Mouse (Mus musculus): ENCODE results near the gene Camk2d. TPM values are rescaled to one million over a fixed set of nuclear protein-coding genes. Genes with fewer than 3 reads are reported as not detected.

Camk2d gene
- total and polyA plus RNA-seq, 3 experiments, result 66.1 to 80.4 (median 77.3) TPM

- Histone ChIP-seq H3K79me2 (replicated peaks; ENCODE audit: control insufficient read depth, extremely low read depth, insufficient read depth, poor library complexity, severe bottlenecking) (peaks cover 18% of the 10 kb centered on the region), H3K4me1 (ENCODE audit: control insufficient read depth in 1 of 2, insufficient read depth in 2 of 2) (peaks cover 2 to 21% of the 10 kb centered on the region in 2 experiments; a peak in 2 of 4 replicates), H3K36me3 (replicated peaks in 1 of 2; ENCODE audit: control insufficient read depth in 1 of 2, insufficient read depth in 1 of 2, low read length in 1 of 2) (peaks cover 4 to 54% of the 10 kb centered on the region in 2 experiments), H3K27ac (ENCODE audit: insufficient read depth, low read depth) (no peak overlapping the region), H3K9me3 (replicated peaks; ENCODE audit: low read length) (no peaks in the 10 kb centered on the region), H3K27me3 (replicated peaks) (no peaks in the 10 kb centered on the region), H3K9ac (ENCODE audit: insufficient read depth, low read depth) (no peak overlapping the region), H3K4me2 (ENCODE audit: insufficient read depth, low read depth, poor library complexity, severe bottlenecking) (no peak overlapping the region), H3K4me3 (replicated peaks in 1 of 3; ENCODE audit: low read depth in 2 of 3, low read length in 2 of 3, poor library complexity in 1 of 3) (no peak overlapping the region)
- TF ChIP-seq CTCF (conservative IDR thresholded peaks at IDR 0.05 in 1 of 2, IDR thresholded peaks at IDR 0.05 in 1 of 2; ENCODE audit: low read depth in 2 of 2, low read length in 2 of 2), result no peak
- no peak for TF ChIP-seq MAZ (IDR thresholded peaks at IDR 0.05; ENCODE audit: low read depth, low read length)
- no peak for TF ChIP-seq JUND (conservative IDR thresholded peaks at IDR 0.05; ENCODE audit: low read depth, low read length)
- TF ChIP-seq RCOR1 (conservative IDR thresholded peaks at IDR 0.05; ENCODE audit: low read depth, low read length), result no peak
- no peak for DNase-seq (ENCODE audit: extremely low read depth)
- in situ Hi-C loops (cut with MboI; ENCODE audit: low pct_ligation_motif_present, low pct_unique_long_range_greater_than_20kb, low sequenced_read_pairs) (no loop called here), dilution Hi-C loops (cut with MboI; ENCODE audit: extremely low pct_ligation_motif_present, extremely low pct_unique_long_range_greater_than_20kb, low sequenced_read_pairs) (no loop called here)
Measured at GRCm38 (mm10) chr3:126714281-126714680, 118.2 kb downstream of the Camk2d start.

DNA sequence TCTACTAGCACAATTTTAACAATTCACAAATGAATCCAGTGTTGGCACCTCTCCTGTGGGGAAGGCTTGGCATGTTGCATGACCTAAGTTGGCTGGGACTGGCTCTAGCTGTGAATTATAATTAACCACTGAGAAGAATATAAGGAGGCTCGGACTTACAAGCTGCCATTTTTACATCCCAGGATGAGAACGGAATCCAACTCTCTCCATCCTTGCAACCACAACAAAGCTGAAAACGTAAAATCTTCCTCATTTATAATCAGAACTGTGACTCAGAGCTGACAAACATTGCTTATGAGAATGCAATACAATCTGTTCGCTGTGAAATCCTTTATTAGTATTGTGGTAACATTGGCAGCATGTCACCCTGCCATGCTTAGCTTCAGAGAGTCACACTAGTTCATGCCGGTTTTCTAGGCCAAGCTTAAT, 126.9 kb downstream of the Camk2d start:
- Histone ChIP-seq H3K4me1 (ENCODE audit: control insufficient read depth in 1 of 2, insufficient read depth in 2 of 2) (peaks cover 0 to 6% of the 10 kb centered on the region in 2 experiments; a peak in 1 of 4 replicates), H3K4me2 (ENCODE audit: insufficient read depth, low read depth, poor library complexity, severe bottlenecking) (no peak overlapping the region), H3K9ac (ENCODE audit: insufficient read depth, low read depth) (no peak overlapping the region), H3K79me2 (replicated peaks; ENCODE audit: control insufficient read depth, extremely low read depth, insufficient read depth, poor library complexity, severe bottlenecking) (peaks cover 8% of the 10 kb centered on the region; the same call in 1 of the 2 replicates), H3K27ac (ENCODE audit: insufficient read depth, low read depth) (no peak overlapping the region), H3K9me3 (replicated peaks; ENCODE audit: low read length) (no peaks in the 10 kb centered on the region), H3K4me3 (replicated peaks in 1 of 3; ENCODE audit: low read depth in 2 of 3, low read length in 2 of 3, poor library complexity in 1 of 3) (no peak overlapping the region), H3K27me3 (replicated peaks) (no peaks in the 10 kb centered on the region), H3K36me3 (replicated peaks in 1 of 2; ENCODE audit: control insufficient read depth in 1 of 2, insufficient read depth in 1 of 2, low read length in 1 of 2) (peaks cover 6 to 44% of the 10 kb centered on the region in 2 experiments)
- in situ Hi-C loops (cut with MboI; ENCODE audit: low pct_ligation_motif_present, low pct_unique_long_range_greater_than_20kb, low sequenced_read_pairs), result no loop called here
- DNase-seq (ENCODE audit: extremely low read depth), result no peak
- dilution Hi-C loops (cut with MboI; ENCODE audit: extremely low pct_ligation_motif_present, extremely low pct_unique_long_range_greater_than_20kb, low sequenced_read_pairs), result no loop called here
- TF ChIP-seq BHLHE40 (IDR thresholded peaks at IDR 0.05; ENCODE audit: low read depth, low read length) (no peak), POLR2A (IDR thresholded peaks at IDR 0.05; ENCODE audit: low read depth, low read length) (no peak), IRF4 (IDR thresholded peaks at IDR 0.05; ENCODE audit: low read depth, low read length) (no peak), ELF1 (IDR thresholded peaks at IDR 0.05; ENCODE audit: low read depth, low read length) (no peak), JUN (IDR thresholded peaks at IDR 0.05; ENCODE audit: insufficient read depth, low read depth, low read length) (no peak), NELFE (IDR thresholded peaks at IDR 0.05; ENCODE audit: low read depth, low read length) (no peak), SMC3 (IDR thresholded peaks at IDR 0.05; ENCODE audit: low read depth, low read length) (no peak), EP300 (IDR thresholded peaks at IDR 0.05; ENCODE audit: low read length) (no peak), CHD2 (IDR thresholded peaks at IDR 0.05; ENCODE audit: low read length) (no peak), CHD1 (IDR thresholded peaks at IDR 0.05; ENCODE audit: low read depth, low read length) (no peak), PAX5 (IDR thresholded peaks at IDR 0.05; ENCODE audit: low read length) (no peak), HCFC1 (IDR thresholded peaks at IDR 0.05; ENCODE audit: low read depth, low read length) (no peak), MEF2A (IDR thresholded peaks at IDR 0.05; ENCODE audit: borderline replicate concordance, low read depth, low read length) (no peak), ZKSCAN1 (IDR thresholded peaks at IDR 0.05; ENCODE audit: borderline replicate concordance, low read depth, low read length) (no peak), GABPA (IDR thresholded peaks at IDR 0.05; ENCODE audit: insufficient replicate concordance, low read depth, low read length) (no peak), USF2 (conservative IDR thresholded peaks at IDR 0.05; ENCODE audit: low read depth, low read length) (no peak), E2F4 (IDR thresholded peaks at IDR 0.05; ENCODE audit: insufficient replicate concordance, low read depth, low read length) (no peak), MAZ (IDR thresholded peaks at IDR 0.05; ENCODE audit: low read depth, low read length) (no peak), ZNF384 (IDR thresholded peaks at IDR 0.05; ENCODE audit: low read depth, low read length) (no peak), MYC (IDR thresholded peaks at IDR 0.05; ENCODE audit: low read depth, low read length) (no peak)

Data from CH12.LX (cell line).